Mouse (Mus musculus) bone marrow macrophage, adult 2 months (primary cell): ENCODE measurements around the gene Smim14.

Source experiments
- CTCF ChIP-seq: IDR thresholded peaks from 2 replicates; pipeline ENCODE4 v1.5.1; 2012; ENCODE audit warnings: low read depth, mild to moderate bottlenecking, low read length, moderate library complexity
- POLR2A ChIP-seq: IDR thresholded peaks from 2 replicates; pipeline ENCODE4 v1.6.1; 2012; ENCODE audit warnings: mild to moderate bottlenecking, low read depth, low read length, borderline replicate concordance

GRCm38 (mm10) chr5:65488725-65489124, 48.3 kb downstream of the Smim14 start:
- no peak for TF ChIP-seq CTCF
- TF ChIP-seq POLR2A, result no peak
